Mouse (Mus musculus): ENCODE measurements around the gene Gm11444. TPM values are rescaled to one million over a fixed set of nuclear protein-coding genes. Genes with fewer than 3 reads are reported as not detected.

Gene Gm11444
- polyA plus RNA-seq, 1 experiment from 2014 or later, result not detected

DNA sequence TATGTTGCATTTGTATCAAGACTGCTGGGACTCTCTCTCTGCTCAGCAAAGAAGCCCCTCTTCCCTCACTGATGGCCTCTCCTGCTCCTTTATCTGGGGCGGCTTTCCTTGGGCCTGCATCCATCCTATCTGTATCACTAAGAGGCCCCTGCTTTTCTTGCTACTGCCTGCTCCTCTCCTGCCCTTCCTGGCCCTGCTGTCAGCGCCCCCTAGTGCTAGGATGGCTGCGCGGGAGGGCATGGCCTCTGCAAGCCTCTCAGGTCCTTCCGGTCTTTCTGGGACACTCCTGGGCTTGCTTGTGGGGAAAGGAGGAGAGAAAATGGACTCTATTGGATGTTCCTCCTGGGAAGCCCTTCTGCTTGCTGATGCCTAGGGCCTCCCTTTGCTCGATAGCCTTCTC is 27.0 kb downstream of the Gm11444 start:
- H3K4me1 ChIP-seq, result peaks cover 23% of the 10 kb centered on the region; the same call in 1 of the 2 replicates
- H3K4me2 ChIP-seq, result no peak overlapping the region

DNA sequence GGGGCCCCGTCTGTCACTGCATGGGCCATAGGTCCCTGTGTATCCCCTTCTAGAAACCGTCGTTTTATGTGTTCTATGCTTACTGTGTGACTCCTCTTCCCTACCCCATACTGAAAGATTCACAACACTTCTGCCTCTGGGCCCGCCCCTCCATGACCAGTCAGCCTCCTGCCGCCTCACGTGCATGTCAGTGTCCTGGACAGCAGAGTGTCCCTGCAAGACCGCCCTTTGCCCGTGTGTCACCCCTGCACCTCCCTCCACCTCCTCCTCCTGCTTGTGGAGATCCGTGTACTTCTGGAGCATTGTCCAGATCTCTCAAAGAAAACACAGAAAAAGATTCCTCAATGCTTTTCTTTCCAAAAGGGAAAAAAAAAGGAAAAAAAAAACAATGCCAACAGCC is 28.5 kb downstream of the Gm11444 start:
- H3K27ac ChIP-seq, result no peak overlapping the region
- H3K4me1 ChIP-seq, result 0 out of 2 replicates have a peak, but pooled peaks cover 17% of the 10 kb centered on the region
- no peaks in the 10 kb centered on the region for H3K9me3 ChIP-seq
- no peak overlapping the region for H3K9ac ChIP-seq
- WGBS, result 89% methylated on average over 9 of the region's 9 CpGs
- H3K4me2 ChIP-seq, result no peak overlapping the region
- ATAC-seq (ENCODE audit: insufficient read depth, low FRiP score, low read depth), result no peak
- H3K27me3 ChIP-seq (replicated peaks), result peaks cover 8% of the 10 kb centered on the region
- H3K4me3 ChIP-seq (replicated peaks), result no peak overlapping the region
- H3K36me3 ChIP-seq, result no peaks in the 10 kb centered on the region

More for the DNA sequence above, 27.0 kb downstream of the Gm11444 start:
- peak; percentile 18; the same call in 1 of the 2 replicates for ATAC-seq (ENCODE audit: insufficient read depth, low FRiP score, low read depth)
- 15% methylated on average over 6 of the region's 6 CpGs for WGBS
- Histone ChIP-seq H3K9ac (no peak overlapping the region), H3K27me3 (replicated peaks) (peaks cover 20% of the 10 kb centered on the region), H3K36me3 (no peaks in the 10 kb centered on the region), H3K27ac (no peak overlapping the region), H3K9me3 (no peaks in the 10 kb centered on the region), H3K4me3 (replicated peaks) (no peak overlapping the region)

DNA sequence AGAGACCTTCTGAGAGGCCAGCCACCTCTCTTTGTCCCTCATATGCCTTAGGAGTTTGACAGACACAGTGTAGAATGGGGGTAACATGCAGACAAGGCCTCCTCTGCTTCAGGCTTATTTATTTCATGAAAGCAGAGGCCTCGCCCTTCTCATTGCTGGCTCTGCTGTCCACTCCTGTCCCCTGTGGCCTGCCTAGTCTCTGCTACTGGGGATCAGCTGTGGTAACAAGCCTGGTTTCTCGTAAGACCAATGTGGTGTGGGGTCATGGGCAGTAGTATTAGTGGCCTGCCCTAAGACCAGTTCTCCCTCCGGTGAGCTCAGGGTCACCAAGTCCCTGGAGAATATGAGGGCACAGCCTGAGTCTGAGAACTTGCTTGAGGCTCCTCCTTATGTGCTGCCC is 29.2 kb downstream of the Gm11444 start:
- no peak overlapping the region for H3K27ac ChIP-seq
- no peaks in the 10 kb centered on the region for H3K36me3 ChIP-seq
- WGBS, result 85% methylated on average over 3 of the region's 3 CpGs
- H3K4me1 ChIP-seq, result 0 out of 2 replicates have a peak, but pooled peaks cover 17% of the 10 kb centered on the region
- H3K27me3 ChIP-seq (replicated peaks), result peaks cover under 1% of the 10 kb centered on the region; the same call in 1 of the 2 replicates
- H3K4me3 ChIP-seq (replicated peaks), result no peak overlapping the region
- no peak for ATAC-seq (ENCODE audit: insufficient read depth, low FRiP score, low read depth)
- no peak overlapping the region for H3K4me2 ChIP-seq
- H3K9ac ChIP-seq, result no peak overlapping the region
- H3K9me3 ChIP-seq, result no peaks in the 10 kb centered on the region

DNA sequence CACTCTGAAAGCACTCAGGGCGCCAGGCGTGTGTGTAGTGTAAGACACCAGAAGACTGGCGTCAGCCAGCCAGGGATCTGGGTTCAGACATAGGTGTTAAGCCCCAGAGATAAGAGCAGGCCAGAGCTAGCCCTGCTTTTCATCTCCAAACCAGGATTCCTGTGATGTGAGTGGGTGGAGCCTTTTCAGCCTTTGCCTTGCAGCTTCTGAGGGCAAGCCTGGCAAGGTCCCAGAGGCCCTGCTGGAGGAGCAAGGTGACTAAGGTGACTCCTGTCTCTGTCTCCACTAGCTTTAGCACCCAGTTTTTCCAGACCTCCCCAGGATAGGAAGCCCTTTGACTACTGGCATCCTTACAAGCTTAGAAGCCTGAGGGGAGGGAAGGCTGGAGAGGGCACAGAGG is 31.7 kb downstream of the Gm11444 start:
- no peaks in the 10 kb centered on the region for H3K27me3 ChIP-seq (replicated peaks)
- no peak for ATAC-seq (ENCODE audit: insufficient read depth, low FRiP score, low read depth)
- no peak overlapping the region for H3K9ac ChIP-seq
- H3K4me3 ChIP-seq (replicated peaks), result no peak overlapping the region
- WGBS, result 60% methylated on average over 3 of the region's 3 CpGs
- H3K4me2 ChIP-seq, result no peak overlapping the region
- no peaks in the 10 kb centered on the region for H3K36me3 ChIP-seq
- H3K27ac ChIP-seq, result no peak overlapping the region
- H3K4me1 ChIP-seq, result peaks cover 16% of the 10 kb centered on the region; the same call in 1 of the 2 replicates
- H3K9me3 ChIP-seq, result no peaks in the 10 kb centered on the region

DNA sequence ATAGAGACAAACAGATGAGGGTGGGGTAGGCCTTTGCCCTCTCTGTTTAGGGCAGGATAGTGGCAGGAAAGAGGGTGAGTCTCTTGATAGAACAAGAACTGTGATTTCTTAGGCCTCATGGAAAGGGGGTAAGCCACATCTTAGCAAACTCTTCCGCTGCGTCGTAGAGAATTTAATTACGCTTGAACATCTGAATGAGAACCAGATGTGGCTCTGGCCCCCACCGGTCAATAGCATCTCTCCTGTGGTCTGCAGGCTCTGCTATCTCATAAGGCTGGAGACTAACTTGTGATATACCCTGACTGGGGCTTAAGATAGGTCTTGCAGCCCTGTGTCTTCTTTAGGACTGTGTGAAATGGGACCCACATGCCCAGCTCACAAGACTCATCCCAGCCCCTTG is 33.7 kb downstream of the Gm11444 start:
- peaks cover 19% of the 10 kb centered on the region; the same call in 1 of the 2 replicates for H3K4me1 ChIP-seq
- no peak overlapping the region for H3K9ac ChIP-seq
- no peak overlapping the region for H3K4me2 ChIP-seq
- no peak for ATAC-seq (ENCODE audit: insufficient read depth, low FRiP score, low read depth)
- H3K4me3 ChIP-seq (replicated peaks), result no peak overlapping the region
- H3K36me3 ChIP-seq, result no peaks in the 10 kb centered on the region
- H3K27me3 ChIP-seq (replicated peaks), result no peaks in the 10 kb centered on the region
- H3K27ac ChIP-seq, result no peak overlapping the region
- no peaks in the 10 kb centered on the region for H3K9me3 ChIP-seq
- WGBS, result 68% methylated on average over 5 of the region's 5 CpGs

DNA sequence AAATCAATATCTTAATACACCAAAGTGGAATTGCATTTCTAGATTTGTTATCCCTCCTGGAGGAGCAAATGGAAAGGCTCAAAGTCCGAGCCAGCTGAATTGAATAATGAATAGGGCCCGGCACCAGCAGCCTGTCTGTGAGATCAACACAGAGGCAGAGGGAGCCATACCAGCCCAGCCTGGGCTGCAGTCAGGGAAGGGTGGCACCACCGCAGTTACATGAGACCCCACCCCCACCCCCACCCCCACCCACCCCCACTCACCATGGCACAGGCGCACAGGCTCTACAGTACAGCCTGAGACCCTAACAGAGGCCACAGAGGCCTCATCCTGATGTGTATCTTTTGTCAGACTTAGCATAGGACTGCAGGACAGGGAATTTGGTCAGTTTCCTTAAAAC is 35.5 kb downstream of the Gm11444 start:
- peaks cover 19% of the 10 kb centered on the region; the same call in 1 of the 2 replicates for H3K4me1 ChIP-seq
- WGBS, result 26% methylated on average over 4 of the region's 4 CpGs
- H3K9ac ChIP-seq, result no peak overlapping the region

DNA sequence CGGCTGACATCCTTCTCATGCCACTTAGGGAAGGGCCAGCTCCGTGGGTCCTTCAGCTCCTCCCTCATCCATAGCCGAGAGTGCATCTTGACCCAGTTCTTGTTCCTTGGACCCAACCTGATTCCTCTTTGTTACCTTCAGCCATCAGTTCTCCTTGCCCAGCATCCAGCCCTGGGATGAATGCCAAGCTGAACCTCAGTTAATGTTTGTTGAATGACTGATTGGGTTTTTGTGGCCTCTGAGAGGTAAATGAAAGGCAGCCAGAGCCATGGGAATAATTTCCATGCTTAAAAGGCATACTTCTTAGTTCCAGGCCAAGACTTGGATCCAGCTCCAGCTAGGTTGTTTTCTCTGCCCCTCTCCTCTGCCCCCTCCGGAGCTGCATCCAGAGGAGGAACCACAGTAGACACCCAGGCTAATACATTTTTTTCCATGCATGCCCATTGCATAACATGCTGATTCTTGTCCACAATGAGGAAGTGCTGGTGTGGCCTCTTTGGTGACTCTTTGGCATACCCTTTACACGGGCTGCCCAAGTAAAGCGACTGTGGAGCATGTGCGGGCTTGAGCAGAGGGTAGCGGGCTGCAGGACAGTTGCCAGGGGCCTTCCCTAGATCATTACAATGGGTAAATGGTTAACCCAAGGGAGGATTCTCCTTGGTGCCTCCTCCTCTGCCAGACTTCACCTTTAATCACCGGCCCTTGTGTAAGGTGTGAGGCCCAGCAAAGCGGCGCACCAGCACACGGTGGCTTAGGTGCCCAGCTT is 37.7 kb downstream of the Gm11444 start:
- WGBS, result 76% methylated on average over 12 of the region's 12 CpGs
- Histone ChIP-seq H3K4me1 (peaks cover 11% of the 10 kb centered on the region; the same call in 1 of the 2 replicates), H3K9ac (no peak overlapping the region), H3K36me3 (no peaks in the 10 kb centered on the region), H3K4me2 (no peak overlapping the region), H3K9me3 (no peaks in the 10 kb centered on the region), H3K4me3 (replicated peaks) (no peak overlapping the region), H3K27ac (no peak overlapping the region), H3K27me3 (replicated peaks) (no peaks in the 10 kb centered on the region)
- no peak for ATAC-seq (ENCODE audit: insufficient read depth, low FRiP score, low read depth)

More for the DNA sequence above, 35.5 kb downstream of the Gm11444 start:
- Histone ChIP-seq H3K36me3 (no peaks in the 10 kb centered on the region), H3K4me2 (no peak overlapping the region), H3K27ac (no peak overlapping the region), H3K9me3 (no peaks in the 10 kb centered on the region), H3K27me3 (replicated peaks) (no peaks in the 10 kb centered on the region), H3K4me3 (replicated peaks) (no peak overlapping the region)
- no peak for ATAC-seq (ENCODE audit: insufficient read depth, low FRiP score, low read depth)

DNA sequence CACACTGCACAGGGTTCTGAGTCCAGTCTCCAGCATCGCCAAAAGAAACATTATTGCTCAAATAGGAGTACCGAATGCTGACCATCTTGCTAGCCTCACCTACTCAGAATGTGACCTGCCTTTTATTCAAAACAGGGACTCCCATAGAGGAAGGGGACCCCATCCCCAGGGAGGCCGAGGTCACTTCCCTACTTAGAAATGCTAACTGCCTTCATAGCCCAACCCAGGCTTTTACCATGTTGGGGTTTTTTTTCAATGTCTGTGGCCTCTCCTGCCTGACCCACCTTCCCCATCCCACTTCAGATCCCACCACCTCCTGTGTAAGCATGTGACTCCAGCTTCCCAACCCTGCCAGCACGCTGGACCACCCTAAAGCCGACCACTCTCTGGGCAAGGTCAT is 38.5 kb downstream of the Gm11444 start:
- H3K36me3 ChIP-seq, result no peaks in the 10 kb centered on the region
- no peaks in the 10 kb centered on the region for H3K9me3 ChIP-seq
- ATAC-seq (ENCODE audit: insufficient read depth, low FRiP score, low read depth), result no peak
- no peak overlapping the region for H3K4me2 ChIP-seq
- no peak overlapping the region for H3K27ac ChIP-seq
- H3K9ac ChIP-seq, result no peak overlapping the region
- WGBS, result 87% methylated on average over 5 of the region's 5 CpGs
- no peaks in the 10 kb centered on the region for H3K27me3 ChIP-seq (replicated peaks)
- no peak overlapping the region for H3K4me3 ChIP-seq (replicated peaks)
- H3K4me1 ChIP-seq, result peaks cover 11% of the 10 kb centered on the region; the same call in 1 of the 2 replicates

DNA sequence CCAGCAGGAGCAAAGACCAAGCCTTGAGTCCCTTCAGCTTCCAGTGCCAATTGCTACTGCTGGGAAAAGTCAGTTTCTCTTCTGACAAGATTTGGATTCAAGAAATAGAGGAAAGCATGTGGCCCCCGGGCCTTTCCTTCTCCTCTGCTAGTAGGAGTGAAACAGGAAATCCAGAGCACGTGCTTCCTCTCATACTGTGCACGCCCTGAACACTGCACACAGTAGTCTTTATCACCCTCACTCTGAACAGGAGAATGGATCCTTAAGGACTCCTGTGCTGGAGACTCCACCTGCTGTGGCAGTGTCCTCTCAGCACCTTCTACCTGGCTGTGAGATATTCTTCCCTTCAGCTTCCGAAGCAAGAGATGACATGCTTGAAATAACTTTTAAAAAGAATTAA is 38.9 kb downstream of the Gm11444 start:
- H3K27me3 ChIP-seq (replicated peaks), result no peaks in the 10 kb centered on the region
- no peak overlapping the region for H3K9ac ChIP-seq
- H3K4me3 ChIP-seq (replicated peaks), result no peak overlapping the region
- ATAC-seq (ENCODE audit: insufficient read depth, low FRiP score, low read depth), result no peak
- no peak overlapping the region for H3K27ac ChIP-seq
- WGBS, result 59% methylated on average over 4 of the region's 4 CpGs
- no peaks in the 10 kb centered on the region for H3K9me3 ChIP-seq
- H3K4me1 ChIP-seq, result peaks cover 11% of the 10 kb centered on the region; the same call in 1 of the 2 replicates
- H3K4me2 ChIP-seq, result no peak overlapping the region
- H3K36me3 ChIP-seq, result no peaks in the 10 kb centered on the region

DNA sequence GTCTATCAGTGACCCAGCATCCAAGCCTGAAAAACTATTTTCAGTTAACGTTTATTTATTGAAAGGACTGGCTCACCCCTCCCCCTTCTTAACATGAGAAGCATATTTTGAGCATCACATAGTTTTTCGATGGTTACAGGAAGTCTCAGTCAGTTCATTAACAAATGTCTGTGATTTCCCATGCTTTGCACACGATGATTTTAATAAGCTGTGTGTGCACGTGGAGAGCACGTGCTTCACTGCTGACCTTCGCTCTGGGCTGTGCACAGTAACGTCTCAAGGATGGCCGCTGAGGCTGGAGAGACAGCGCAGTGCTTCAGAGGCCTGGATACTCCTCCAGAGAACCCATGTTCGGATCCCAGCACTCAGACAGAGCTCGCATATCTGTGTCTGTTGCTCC is 42.8 kb downstream of the Gm11444 start:
- no peaks in the 10 kb centered on the region for H3K36me3 ChIP-seq
- WGBS, result 65% methylated on average over 11 of the region's 11 CpGs

DNA sequence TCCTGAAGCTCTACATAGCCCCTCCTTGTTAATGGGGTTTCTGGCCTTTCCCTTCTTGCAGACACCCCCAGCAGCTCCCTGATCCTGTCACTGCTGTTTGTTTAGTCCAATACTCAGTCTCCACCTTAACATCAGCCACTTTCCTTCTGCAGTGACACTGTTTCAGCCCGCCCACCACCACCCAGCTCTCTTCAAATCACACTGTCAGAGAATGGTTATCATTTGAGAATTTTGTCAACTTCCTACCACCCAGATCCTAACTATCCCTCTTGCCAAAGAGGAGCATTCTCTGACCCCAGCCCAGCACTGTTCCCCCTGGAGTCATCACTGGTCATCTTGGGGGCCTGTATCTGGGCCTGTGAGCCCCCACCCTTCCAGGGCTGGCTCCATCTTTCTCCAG is 44.4 kb downstream of the Gm11444 start:
- WGBS, result 95% methylated on average over 1 of the region's 1 CpGs
- ATAC-seq (ENCODE audit: insufficient read depth, low FRiP score, low read depth), result no peak
- H3K9me3 ChIP-seq, result no peaks in the 10 kb centered on the region

More for the DNA sequence above, 42.8 kb downstream of the Gm11444 start:
- Histone ChIP-seq H3K4me1 (no peaks in the 10 kb centered on the region), H3K9ac (no peak overlapping the region), H3K9me3 (no peaks in the 10 kb centered on the region), H3K4me2 (no peak overlapping the region), H3K27ac (no peak overlapping the region), H3K4me3 (replicated peaks) (no peak overlapping the region), H3K27me3 (replicated peaks) (no peaks in the 10 kb centered on the region)
- no peak for ATAC-seq (ENCODE audit: insufficient read depth, low FRiP score, low read depth)

DNA sequence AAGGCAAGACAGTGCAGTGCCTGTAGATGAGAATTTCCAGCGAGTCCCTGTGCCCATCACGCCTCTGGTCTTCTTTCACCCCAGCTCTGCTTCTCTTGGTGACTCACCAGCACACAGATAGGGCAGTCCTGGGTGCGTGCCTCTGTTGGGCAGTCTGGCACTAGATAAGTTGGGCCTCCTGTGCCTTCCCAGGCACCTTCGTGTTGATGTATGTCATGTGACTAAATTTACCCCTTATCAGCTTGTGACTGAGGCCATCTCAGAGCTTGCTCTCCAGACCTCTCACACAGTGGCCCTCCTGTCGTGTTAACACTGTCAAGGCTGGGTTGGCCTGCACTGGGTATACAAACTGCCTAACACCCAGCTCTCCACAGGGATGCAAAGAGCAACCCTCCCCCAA is 46.1 kb downstream of the Gm11444 start:
- Histone ChIP-seq H3K27me3 (replicated peaks) (no peaks in the 10 kb centered on the region), H3K27ac (no peak overlapping the region), H3K4me3 (replicated peaks) (no peak overlapping the region), H3K36me3 (no peaks in the 10 kb centered on the region), H3K4me2 (no peak overlapping the region), H3K9ac (no peak overlapping the region), H3K4me1 (no peaks in the 10 kb centered on the region), H3K9me3 (no peaks in the 10 kb centered on the region)
- WGBS, result 47% methylated on average over 5 of the region's 5 CpGs
- peak; percentile 93 for ATAC-seq (ENCODE audit: insufficient read depth, low FRiP score, low read depth)

More for the DNA sequence above, 44.4 kb downstream of the Gm11444 start:
- no peak overlapping the region for H3K4me3 ChIP-seq (replicated peaks)
- no peaks in the 10 kb centered on the region for H3K4me1 ChIP-seq
- no peaks in the 10 kb centered on the region for H3K36me3 ChIP-seq
- H3K27me3 ChIP-seq (replicated peaks), result no peaks in the 10 kb centered on the region
- H3K4me2 ChIP-seq, result no peak overlapping the region
- no peak overlapping the region for H3K27ac ChIP-seq
- no peak overlapping the region for H3K9ac ChIP-seq
